Mouse (Mus musculus): ENCODE results near the gene Pkd1. TPM values are rescaled to one million over a fixed set of nuclear protein-coding genes. Genes with fewer than 3 reads are reported as not detected.
A peak's percentile ranks its signal among the peaks of the same experiment; 100 is the strongest.

Gene Pkd1
- total RNA-seq, 2 experiments from 2014 or later, result 75.0 to 91.3 TPM

DNA sequence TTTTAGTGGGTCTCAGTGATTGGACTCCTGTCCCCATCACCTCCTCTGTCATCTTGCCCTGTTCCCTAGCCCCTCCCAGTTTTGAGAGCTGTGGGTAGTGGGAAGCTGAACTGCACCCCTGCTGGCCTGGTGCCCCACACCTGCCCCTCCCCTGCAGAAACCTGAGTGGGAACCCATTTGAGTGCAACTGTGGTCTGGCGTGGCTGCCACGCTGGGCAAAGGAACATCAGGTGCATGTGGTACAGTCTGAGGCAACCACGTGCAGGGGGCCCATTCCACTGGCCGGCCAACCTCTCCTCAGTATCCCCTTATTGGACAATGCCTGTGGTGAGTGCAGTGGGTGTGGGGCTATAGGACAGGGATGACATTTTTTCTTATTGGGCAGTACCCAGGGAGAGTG, 14.8 kb downstream of the Pkd1 start:
- no peak for DNase-seq
- intact Hi-C loops (cut with DNase I), result no loop called here

DNA sequence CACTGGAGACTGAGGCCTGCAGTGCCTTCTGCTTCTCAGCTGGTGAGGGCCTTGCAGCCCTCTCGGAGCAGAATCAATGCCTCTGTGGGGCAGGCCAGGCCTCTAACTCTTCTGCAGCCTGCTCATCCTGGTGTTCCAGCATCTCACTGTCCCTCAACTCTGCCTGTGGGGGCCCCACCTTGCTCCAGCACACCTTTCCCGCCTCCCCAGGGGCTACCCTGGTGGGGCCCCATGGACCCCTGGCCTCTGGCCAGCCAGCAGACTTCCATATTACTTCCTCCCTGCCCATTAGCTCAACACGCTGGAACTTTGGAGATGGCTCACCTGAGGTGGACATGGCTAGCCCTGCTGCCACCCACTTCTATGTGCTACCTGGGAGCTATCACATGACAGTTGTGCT, 15.5 kb downstream of the Pkd1 start:
- intact Hi-C loops (cut with DNase I), result no loop called here

DNA sequence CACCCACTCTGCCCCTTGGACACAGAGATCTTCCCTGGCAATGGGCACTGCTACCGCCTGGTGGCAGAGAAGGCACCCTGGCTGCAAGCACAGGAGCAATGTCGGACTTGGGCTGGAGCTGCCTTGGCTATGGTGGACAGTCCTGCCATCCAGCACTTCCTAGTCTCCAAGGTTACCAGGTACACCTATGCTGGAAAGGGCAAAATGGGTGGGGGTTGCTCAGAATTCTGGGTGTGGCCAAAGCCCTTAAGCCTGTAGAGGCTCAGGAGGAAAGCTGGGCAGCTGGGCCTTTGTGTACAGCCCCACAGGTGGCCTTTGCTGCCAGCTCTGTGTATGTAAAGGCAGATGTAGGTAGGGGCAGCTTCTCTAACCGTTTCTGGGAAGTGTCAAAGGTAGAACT, 16.2 kb downstream of the Pkd1 start:
- intact Hi-C loops (cut with DNase I), result no loop called here
- DNase-seq, result no peak

More for the DNA sequence above, 15.5 kb downstream of the Pkd1 start:
- no peak for DNase-seq

DNA sequence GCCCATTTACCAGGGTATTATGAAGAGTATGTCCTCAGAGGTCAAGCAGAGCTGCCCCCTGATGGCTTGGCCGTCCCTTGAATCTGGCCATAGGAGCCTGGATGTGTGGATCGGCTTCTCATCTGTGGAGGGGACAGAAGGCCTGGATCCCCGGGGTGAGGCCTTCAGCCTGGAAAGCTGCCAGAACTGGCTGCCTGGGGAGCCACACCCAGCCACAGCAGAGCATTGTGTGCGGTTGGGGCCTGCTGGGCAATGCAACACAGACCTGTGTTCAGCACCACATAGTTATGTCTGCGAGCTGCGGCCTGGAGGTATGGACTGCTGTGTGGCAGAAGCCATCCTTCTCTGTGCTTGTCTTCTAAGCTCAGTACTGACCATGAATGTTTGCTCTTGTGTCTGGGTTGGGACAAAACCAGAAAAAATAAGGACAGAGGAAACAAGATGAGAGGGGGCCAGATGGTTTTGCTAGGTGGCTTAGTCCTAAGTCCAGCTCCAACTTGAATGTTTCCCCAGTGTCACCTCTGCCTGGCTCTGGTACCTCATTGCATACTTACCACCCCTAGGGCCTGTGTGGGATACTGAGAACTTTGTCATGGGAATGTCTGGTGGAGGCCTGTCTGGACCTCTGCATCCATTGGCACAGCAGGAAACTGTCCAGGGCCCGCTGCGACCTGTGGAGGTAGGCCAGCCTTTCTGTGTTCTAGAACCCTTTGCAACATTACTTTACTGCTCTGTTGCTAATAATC, 17.6 kb downstream of the Pkd1 start:
- DNase-seq, result no peak
- intact Hi-C loops (cut with DNase I), result no loop called here

DNA sequence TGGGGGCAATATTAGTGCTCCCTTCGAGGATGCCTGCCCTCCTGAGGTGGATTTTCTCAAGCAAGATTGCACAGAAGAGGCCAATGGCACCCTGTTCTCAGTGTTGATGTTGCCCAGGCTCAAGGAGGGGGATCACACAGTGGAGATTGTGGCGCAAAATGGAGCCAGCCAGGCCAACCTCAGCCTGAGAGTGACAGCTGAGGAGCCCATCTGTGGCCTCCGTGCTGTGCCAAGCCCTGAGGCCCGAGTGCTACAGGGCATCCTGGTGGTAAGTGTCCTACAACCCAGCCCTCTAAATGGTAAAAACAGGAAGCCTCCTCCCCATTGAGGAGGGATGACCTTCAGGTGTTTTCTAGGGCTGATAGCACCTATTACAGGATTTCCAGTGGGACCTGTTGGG, 20.2 kb downstream of the Pkd1 start:
- DNase-seq, result no peak
- intact Hi-C loops (cut with DNase I), result no loop called here

DNA sequence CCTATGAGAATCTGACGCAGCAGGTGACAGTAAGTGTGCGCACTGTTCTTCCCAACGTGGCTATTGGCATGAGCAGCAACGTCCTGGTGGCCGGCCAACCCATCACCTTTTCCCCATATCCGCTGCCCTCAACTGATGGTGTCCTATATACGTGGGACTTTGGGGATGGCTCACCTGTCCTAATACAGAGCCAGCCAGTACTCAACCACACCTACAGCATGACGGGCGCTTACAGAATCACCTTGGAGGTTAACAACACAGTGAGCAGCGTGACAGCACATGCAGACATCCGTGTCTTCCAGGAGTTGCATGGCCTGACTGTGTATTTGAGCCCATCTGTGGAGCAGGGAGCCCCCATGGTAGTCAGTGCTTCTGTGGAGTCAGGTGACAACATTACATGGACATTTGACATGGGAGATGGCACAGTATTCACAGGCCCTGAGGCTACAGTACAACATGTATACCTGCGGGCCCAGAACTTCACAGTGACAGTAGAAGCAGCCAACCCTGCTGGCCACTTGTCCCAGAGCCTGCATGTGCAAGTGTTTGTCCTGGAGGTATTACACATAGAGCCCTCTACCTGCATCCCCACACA, 23.1 kb downstream of the Pkd1 start:
- intact Hi-C loops (cut with DNase I), result no loop called here
- no peak for DNase-seq

DNA sequence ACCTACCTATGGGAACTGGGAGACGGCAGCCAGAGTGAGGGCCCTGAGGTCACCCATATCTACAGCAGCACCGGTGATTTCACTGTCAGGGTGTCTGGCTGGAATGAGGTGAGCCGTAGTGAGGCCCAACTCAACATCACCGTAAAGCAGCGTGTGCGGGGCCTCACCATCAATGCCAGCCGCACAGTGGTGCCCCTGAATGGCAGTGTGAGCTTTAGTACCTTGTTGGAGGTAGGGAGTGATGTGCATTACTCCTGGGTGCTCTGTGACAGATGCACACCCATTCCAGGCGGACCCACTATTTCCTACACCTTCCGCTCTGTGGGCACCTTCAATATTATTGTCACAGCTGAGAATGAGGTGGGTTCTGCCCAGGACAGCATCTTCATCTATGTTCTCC, 24.2 kb downstream of the Pkd1 start:
- DNase-seq, result no peak
- intact Hi-C loops (cut with DNase I), result no loop called here

DNA sequence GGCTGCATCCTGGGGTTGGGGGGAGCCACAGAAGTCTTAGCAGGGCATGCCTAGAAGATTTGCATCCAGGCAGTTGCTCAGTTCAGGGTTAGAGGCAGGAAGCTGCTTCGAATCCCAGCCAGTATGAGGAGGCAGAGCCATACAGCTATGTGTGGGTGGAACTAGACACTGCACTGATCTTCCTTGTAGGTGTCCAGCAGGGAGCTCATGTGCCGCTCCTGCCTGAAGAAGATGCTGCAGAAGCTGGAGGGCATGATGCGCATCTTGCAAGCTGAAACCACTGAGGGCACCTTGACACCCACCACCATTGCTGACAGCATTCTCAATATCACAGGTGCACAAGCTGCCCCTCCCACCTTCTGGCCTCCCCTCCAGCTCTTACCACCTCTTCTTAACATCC, 29.9 kb downstream of the Pkd1 start:
- intact Hi-C loops (cut with DNase I), result no loop called here

DNA sequence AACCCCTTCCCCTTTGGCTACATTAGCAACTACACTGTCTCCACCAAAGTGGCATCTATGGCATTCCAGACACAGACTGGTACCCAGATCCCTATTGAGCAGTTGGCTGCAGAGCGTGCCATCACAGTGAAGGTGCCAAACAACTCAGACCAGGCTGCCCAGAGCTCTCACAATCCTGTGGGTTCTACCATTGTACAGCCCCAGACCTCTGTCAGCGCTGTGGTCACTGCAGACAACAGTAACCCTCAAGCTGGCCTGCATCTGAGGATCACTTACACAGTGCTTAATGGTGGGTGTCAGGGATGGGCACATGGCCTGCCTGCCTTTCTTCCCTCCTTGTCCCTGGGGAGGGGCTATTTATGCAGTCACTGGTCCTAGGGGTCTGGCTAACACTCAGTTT, 30.7 kb downstream of the Pkd1 start:
- no peak for DNase-seq
- intact Hi-C loops (cut with DNase I), result no loop called here

More for the DNA sequence above, 29.9 kb downstream of the Pkd1 start:
- DNase-seq, result no peak

DNA sequence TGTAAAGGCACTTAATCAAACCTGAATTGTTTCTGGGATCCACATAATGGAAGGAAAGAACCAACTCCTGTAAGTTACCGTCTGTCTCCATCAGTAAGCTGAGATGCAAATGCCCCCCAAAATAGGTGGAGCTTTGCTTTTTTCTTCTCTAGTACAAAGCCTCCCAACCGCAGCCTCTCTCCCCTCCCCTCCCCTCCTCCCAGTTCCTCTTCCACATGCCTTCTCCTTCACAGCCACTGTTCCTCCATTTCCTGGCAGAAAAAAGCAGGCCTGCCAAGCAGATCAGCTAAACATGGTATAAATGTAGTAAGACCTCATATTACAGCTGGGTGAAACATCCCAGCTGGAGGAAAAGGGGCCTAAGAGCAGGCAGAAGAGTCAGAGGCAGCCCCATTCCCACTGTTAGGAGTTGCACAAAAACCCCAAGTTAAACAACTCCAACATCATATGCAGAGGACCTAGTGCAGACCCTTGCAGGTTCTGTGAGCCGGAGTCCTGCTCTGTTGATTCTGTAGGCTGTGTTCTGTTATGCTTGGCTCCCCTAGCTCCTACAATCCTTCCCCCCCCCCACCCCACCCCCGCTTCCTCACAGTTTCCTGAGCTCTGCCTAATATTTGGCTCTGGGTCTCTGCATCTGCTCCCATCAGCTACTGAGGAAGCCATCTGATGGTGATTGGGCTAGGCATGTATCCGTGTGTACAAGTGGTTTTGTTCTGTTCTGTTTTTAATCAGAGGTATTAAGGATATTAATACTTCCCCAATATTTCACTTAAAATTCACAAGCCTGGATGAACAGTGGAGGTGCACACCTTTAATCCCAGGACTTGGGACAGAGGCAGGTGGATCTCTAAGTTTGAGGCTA, 34.2 kb downstream of the Pkd1 start:
- no peak for DNase-seq
- intact Hi-C loops (cut with DNase I), result no loop called here

DNA sequence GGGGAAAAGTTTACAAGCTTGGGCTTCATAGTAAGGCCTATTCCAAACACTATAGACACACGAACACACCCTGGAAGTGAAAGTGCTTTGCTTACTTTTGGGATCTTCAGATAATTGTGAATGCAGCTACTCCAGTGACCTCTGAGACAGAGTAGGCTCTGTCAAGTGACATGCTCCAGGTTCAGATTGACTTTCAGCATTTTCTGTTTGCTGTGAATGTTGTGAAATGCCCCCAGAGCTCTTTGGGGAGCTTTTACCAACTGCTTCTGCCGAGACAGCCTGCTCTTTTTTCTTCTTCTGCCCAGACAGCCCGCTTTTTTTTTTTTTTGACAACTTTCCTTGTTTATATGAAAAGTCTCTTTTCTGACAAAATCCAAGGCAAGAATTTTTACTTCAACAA, 34.9 kb downstream of the Pkd1 start:
- intact Hi-C loops (cut with DNase I), result no loop called here
- no peak for DNase-seq

DNA sequence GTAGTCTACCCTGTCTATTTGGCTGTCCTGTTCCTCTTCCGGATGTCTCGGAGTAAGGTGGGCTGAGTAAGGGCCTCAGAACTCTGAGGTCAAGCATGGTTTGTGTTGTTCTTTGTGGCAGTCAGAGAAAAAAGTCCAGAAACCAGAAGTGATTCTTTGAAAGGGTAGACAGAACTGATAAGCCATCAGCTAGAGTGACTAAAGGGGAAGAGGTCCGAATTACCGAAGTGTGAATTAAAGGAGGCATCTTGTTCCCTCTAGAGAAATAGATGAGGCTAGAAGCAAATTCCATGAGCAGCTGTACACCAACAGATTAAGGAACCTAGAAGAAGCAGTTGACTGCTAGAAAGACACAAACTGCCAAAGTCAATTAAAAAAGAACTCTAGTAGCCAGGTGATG, 36.9 kb downstream of the Pkd1 start:
- DNase-seq, result no peak
- intact Hi-C loops (cut with DNase I), result no loop called here

DNA sequence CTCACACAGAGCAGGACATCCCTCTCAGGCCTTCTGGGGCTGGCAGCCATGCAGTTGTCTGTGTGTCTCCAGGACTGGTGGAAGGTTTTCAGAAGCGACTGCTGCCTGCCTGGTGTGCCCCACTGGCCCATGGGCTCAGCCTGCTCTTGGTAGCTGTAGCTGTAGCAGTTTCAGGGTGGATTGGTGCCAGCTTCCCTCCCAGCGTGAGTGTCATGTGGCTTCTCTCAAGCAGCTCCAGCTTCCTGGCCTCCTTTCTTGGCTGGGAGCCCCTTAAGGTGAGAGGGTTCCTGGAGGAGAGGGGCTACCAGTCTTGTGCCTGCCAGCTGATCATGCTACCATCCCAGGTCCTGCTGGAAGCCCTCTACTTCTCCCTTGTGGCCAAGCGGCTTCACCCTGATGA, 41.3 kb downstream of the Pkd1 start:
- intact Hi-C loops (cut with DNase I), result no loop called here
- no peak for DNase-seq

DNA sequence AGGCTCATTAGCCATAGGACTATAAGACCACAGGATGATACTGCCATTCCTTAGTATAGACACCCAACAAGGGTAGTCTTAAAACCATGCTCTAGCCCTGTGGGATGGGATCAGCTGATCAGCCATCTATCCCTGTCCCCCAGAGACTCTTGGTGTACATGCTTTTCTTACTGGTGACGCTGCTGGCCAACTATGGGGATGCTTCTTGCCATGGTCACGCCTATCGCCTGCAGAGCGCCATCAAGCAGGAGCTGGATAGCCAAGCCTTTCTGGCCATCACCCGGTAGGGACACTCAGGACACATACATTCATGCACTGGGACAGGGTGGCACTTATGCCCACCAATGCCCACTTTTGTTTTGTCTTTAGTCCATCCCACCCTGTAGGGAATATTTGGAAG, 42.1 kb downstream of the Pkd1 start:
- DNase-seq, result no peak
- intact Hi-C loops (cut with DNase I), result no loop called here

DNA sequence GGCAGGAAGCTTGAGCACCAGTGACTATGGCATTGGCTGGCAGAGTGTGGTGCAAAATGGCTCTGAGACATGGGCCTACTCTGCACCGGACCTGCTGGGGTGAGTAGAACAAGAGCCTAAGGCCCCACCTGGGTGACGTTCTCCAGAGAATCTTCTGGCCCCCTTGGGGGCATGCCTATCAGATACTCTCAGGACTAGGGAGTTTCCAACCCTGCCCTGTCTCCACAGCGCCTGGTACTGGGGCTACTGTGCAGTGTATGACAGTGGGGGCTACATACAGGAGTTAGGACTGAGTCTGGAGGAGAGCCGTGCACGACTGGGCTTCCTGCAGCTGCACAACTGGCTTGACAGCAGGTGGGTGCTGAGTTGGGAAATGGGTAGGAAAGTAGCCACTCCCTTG, 43.6 kb downstream of the Pkd1 start:
- no peak for DNase-seq
- intact Hi-C loops (cut with DNase I), result no loop called here

DNA sequence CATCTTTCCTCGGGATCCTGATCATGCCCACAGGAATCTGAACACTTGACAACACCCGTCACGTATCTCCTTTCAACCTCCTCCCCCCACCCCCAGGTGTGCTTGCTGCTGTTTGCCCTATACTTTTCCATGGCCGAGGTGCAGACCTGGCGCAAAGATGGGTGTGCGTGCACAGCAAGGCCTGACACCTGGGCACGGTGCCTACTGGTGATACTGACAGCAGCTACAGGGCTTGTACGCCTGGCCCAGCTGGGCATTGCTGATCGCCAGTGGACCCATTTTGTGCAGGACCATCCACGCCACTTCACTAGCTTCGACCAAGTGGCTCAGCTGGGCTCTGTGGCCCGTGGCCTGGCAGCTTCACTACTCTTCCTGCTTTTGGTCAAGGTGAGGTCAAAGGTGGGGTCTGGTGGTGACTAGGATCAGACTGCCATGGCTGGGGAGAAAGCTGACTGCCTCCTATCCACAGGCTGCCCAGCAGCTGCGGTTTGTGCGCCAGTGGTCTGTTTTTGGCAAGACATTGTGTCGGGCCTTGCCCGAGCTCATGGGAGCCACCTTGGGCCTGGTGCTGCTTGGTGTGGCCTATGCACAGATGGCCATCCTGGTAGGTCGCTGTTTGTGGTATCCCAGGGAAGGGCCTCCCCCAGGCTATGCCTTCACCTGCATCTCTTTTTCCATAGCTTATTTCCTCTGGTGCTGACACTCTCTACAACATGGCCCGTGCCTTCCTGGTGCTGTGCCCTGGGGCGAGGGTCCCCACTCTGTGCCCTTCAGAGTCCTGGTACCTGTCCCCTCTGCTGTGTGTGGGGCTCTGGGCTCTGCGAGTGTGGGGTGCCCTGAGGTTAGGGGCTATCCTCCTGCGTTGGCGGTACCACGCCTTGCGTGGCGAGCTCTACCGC, 44.6 kb downstream of the Pkd1 start:
- intact Hi-C loops (cut with DNase I), result no loop called here
- no peak for DNase-seq

DNA sequence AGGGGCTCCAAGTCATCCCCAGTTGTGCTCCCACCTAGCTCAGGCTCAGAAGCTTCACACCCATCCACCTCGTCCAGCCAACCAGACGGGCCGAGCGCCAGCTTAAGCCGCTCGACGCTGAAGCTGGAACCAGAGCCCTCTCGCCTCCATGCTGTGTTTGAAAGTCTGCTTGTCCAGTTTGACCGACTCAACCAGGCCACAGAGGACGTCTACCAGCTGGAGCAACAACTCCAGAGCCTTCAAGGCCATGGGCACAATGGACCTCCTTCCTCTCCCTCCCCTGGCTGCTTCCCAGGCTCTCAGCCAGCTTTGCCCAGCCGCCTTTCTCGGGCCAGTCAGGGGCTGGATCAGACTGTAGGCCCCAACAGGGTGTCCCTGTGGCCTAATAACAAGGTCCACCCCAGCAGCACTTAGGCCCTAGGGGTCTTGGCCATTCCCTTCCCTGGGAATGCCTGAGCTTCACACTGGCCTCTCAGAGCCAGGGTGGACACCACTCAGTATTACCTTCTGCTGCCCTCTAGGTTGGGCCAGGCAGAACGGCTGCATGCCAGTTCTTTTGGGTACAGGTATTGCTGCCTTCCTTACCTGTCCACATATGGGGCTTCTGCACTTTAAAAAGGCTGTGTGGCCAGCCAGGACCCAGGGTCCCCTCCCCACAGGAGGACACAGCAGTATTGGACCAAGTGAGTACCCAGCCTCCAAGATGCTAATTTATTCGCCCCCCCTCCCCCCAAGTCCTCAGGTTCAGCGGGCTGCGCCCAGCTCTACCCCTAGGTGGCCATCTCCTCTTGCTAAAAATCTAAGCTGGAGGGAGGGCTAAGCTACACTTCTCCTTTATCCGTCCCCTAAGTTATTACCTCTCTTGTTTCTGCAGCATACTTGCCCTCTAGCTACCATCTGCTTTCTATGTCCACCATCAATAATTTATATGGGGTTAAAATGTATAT, 45.8 kb downstream of the Pkd1 start:
- intact Hi-C loops (cut with DNase I), result no loop called here
- peak; percentile 45 for DNase-seq

DNA sequence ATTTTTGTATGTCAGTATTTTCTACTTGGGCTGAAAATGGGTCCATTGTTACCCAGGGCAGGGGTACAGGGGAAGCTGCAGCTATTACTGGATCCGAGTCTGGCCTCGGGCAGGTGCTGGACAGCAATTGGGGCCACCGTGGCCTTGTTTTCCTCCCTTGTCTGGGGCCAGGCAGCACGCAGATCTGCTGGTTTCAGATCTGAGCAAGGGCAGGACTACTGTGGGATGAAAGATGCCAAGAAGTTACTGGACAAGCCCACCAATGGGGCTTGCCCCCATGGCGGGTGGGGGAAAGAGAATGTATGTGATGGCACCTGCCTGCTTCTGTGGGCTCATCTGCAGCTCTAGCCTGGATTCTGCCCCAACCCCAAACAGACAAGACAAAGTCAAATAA, 46.4 kb downstream of the Pkd1 start:
- intact Hi-C loops (cut with DNase I), result no loop called here

DNA sequence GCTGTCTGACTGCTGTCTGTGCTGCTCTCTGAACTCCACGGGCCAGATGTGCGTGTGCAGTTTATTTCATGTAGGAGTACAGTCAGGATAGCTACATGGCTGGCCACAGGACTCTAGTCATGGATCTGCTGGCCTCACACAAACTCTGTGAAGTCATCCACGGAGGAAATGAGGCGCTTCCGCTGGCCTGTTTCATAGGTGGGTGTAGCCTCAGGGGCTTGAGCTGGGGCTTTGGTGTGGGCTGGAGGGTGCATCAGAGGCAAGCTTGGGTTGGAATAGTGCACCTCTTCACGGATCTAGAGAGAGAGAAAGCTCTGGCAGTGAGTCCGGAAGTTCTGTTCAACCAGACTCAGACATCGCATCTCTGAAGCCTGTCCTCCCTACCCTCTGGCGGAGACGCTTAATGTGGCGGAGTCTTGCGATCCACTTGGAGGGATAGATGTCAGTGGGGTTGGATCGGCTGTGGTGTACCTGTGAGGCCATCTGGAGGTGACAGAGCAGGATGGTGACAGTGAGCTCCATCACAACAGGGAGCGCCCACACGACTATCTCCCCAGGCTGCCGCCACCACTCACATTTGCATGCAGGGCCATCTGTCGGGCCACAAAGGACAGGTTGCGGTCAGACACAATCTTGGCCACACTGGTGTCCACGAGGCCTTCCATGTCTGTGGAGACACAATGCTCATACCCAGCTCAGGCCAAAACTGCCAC, 47.0 kb downstream of the Pkd1 start:
- DNase-seq, result peak; percentile 39
- intact Hi-C loops (cut with DNase I), result no loop called here

More for the DNA sequence above, 46.4 kb downstream of the Pkd1 start:
- DNase-seq, result no peak
